Mouse (Mus musculus): Measurements from ENCODE around the gene Gm20388. TPM values are rescaled to one million over a fixed set of nuclear protein-coding genes. Genes with fewer than 3 reads are reported as not detected.
A peak's percentile ranks its signal among the peaks of the same experiment; 100 is the strongest.

Gene Gm20388
- polyA plus RNA-seq, 1 experiment from 2014 or later: 7.4 TPM

GRCm38 (mm10) chr8:124256841-124257240, 4346.2 kb downstream of the Gm20388 start:
- H3K9ac ChIP-seq (ENCODE audit: low read length): no peak overlapping the region
- H3K4me3 ChIP-seq (replicated peaks; ENCODE audit: low read length): no peak overlapping the region
- H3K27ac ChIP-seq (ENCODE audit: low read length): peak overlapping the region; percentile 38
- H3K4me2 ChIP-seq (ENCODE audit: low read depth, low read length): no peak overlapping the region
- peaks cover 49% of the 10 kb centered on the region for H3K4me1 ChIP-seq (ENCODE audit: control insufficient read depth, insufficient read depth, low read length)
- 66% methylated on average over 9 of the region's 9 CpGs for WGBS
- no peaks in the 10 kb centered on the region for H3K36me3 ChIP-seq (ENCODE audit: control insufficient read depth, insufficient read depth, low read length)
- no peaks in the 10 kb centered on the region for H3K9me3 ChIP-seq (replicated peaks; ENCODE audit: control insufficient read depth, low read length)
- no peak for ATAC-seq (ENCODE audit: insufficient read depth, low FRiP score)
- no peaks in the 10 kb centered on the region for H3K27me3 ChIP-seq (ENCODE audit: control insufficient read depth, insufficient read depth, low read length)

GRCm38 (mm10) chr8:124257363-124257762, 4346.7 kb downstream of the Gm20388 start:
- H3K9ac ChIP-seq (ENCODE audit: low read length): no peak overlapping the region
- peak overlapping the region; percentile 38 for H3K27ac ChIP-seq (ENCODE audit: low read length)
- 41% methylated on average over 10 of the region's 10 CpGs for WGBS
- no peaks in the 10 kb centered on the region for H3K9me3 ChIP-seq (replicated peaks; ENCODE audit: control insufficient read depth, low read length)
- H3K27me3 ChIP-seq (ENCODE audit: control insufficient read depth, insufficient read depth, low read length): no peaks in the 10 kb centered on the region
- H3K36me3 ChIP-seq (ENCODE audit: control insufficient read depth, insufficient read depth, low read length): no peaks in the 10 kb centered on the region
- H3K4me3 ChIP-seq (replicated peaks; ENCODE audit: low read length): no peak overlapping the region
- no peak overlapping the region for H3K4me2 ChIP-seq (ENCODE audit: low read depth, low read length)
- peaks cover 45% of the 10 kb centered on the region for H3K4me1 ChIP-seq (ENCODE audit: control insufficient read depth, insufficient read depth, low read length)
- peak; percentile 45; the same call in 1 of the 2 replicates for ATAC-seq (ENCODE audit: insufficient read depth, low FRiP score)

- H3K9me3 ChIP-seq (replicated peaks; ENCODE audit: control insufficient read depth, low read length): no peaks in the 10 kb centered on the region
- H3K4me1 ChIP-seq (ENCODE audit: control insufficient read depth, insufficient read depth, low read length): peaks cover 53% of the 10 kb centered on the region
- H3K27me3 ChIP-seq (ENCODE audit: control insufficient read depth, insufficient read depth, low read length): no peaks in the 10 kb centered on the region
- ATAC-seq (ENCODE audit: insufficient read depth, low FRiP score): no peak
- WGBS: 80% methylated on average over 4 of the region's 4 CpGs
- no peak overlapping the region for H3K4me3 ChIP-seq (replicated peaks; ENCODE audit: low read length)
- no peak overlapping the region for H3K4me2 ChIP-seq (ENCODE audit: low read depth, low read length)
- H3K27ac ChIP-seq (ENCODE audit: low read length): no peak overlapping the region
- H3K36me3 ChIP-seq (ENCODE audit: control insufficient read depth, insufficient read depth, low read length): no peaks in the 10 kb centered on the region
- no peak overlapping the region for H3K9ac ChIP-seq (ENCODE audit: low read length)
These were observed 4348.5 kb downstream of the Gm20388 start for GRCm38 (mm10) chr8:124259146-124259545.

DNA sequence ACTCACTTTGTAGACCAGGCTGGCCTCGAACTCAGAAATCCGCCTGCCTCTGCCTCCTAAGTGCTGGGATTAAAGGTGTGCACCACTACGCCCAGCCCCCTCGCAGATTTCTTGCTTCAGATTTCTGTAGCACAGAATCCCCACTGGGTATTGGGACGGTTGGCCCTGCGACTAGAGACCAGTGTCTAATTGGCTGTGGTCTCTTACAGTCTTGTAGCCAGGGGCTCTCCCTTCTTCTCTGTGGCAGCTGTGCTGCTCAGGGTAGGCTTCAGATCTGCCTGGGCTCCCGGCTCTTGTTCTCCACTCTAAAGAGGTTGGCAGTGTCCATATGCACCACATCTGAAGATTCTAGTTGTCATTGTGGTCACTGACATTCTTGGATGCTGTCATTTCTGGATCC, 4349.3 kb downstream of the Gm20388 start:
- 82% methylated on average over 7 of the region's 7 CpGs for WGBS
- no peaks in the 10 kb centered on the region for H3K36me3 ChIP-seq (ENCODE audit: control insufficient read depth, insufficient read depth, low read length)
- peaks cover 61% of the 10 kb centered on the region for H3K4me1 ChIP-seq (ENCODE audit: control insufficient read depth, insufficient read depth, low read length)
- ATAC-seq (ENCODE audit: insufficient read depth, low FRiP score): no peak
- H3K4me3 ChIP-seq (replicated peaks; ENCODE audit: low read length): no peak overlapping the region
- no peak overlapping the region for H3K4me2 ChIP-seq (ENCODE audit: low read depth, low read length)
- H3K9me3 ChIP-seq (replicated peaks; ENCODE audit: control insufficient read depth, low read length): no peaks in the 10 kb centered on the region
- H3K27me3 ChIP-seq (ENCODE audit: control insufficient read depth, insufficient read depth, low read length): no peaks in the 10 kb centered on the region
- H3K9ac ChIP-seq (ENCODE audit: low read length): no peak overlapping the region
- H3K27ac ChIP-seq (ENCODE audit: low read length): no peak overlapping the region

- Histone ChIP-seq H3K4me1 (ENCODE audit: control insufficient read depth, insufficient read depth, low read length) (peaks cover 65% of the 10 kb centered on the region), H3K4me2 (ENCODE audit: low read depth, low read length) (no peak overlapping the region), H3K9me3 (replicated peaks; ENCODE audit: control insufficient read depth, low read length) (no peaks in the 10 kb centered on the region), H3K9ac (ENCODE audit: low read length) (no peak overlapping the region), H3K36me3 (ENCODE audit: control insufficient read depth, insufficient read depth, low read length) (no peaks in the 10 kb centered on the region), H3K4me3 (replicated peaks; ENCODE audit: low read length) (no peak overlapping the region), H3K27ac (ENCODE audit: low read length) (no peak overlapping the region), H3K27me3 (ENCODE audit: control insufficient read depth, insufficient read depth, low read length) (no peaks in the 10 kb centered on the region)
- no peak for ATAC-seq (ENCODE audit: insufficient read depth, low FRiP score)
- WGBS: 56% methylated on average over 12 of the region's 12 CpGs
These were observed 4349.7 kb downstream of the Gm20388 start for GRCm38 (mm10) chr8:124260371-124260770.

DNA sequence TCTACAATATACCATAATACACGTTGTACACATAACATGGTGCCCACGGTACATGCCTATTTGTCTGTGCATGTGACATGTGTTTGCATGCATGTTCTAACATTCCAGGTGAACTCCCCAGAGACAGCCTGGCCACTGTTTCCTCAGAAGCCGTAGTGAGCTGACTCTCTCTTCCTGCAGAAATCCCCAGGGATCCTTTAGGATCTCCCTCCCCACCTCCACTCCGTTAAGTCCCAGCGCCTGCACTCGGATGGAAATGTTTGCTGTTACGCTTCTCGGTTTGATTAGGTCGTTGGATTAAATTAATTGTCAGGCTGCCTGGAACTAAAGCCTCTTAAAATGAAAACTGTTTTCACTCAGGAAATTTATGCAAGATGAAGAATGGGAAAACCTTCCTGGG, 4352.4 kb downstream of the Gm20388 start:
- H3K4me2 ChIP-seq (ENCODE audit: low read depth, low read length): no peak overlapping the region
- no peaks in the 10 kb centered on the region for H3K9me3 ChIP-seq (replicated peaks; ENCODE audit: control insufficient read depth, low read length)
- no peak overlapping the region for H3K9ac ChIP-seq (ENCODE audit: low read length)
- 56% methylated on average over 9 of the region's 9 CpGs for WGBS
- H3K4me1 ChIP-seq (ENCODE audit: control insufficient read depth, insufficient read depth, low read length): peaks cover 51% of the 10 kb centered on the region
- H3K27me3 ChIP-seq (ENCODE audit: control insufficient read depth, insufficient read depth, low read length): no peaks in the 10 kb centered on the region
- no peak for ATAC-seq (ENCODE audit: insufficient read depth, low FRiP score)
- no peak overlapping the region for H3K27ac ChIP-seq (ENCODE audit: low read length)
- no peaks in the 10 kb centered on the region for H3K36me3 ChIP-seq (ENCODE audit: control insufficient read depth, insufficient read depth, low read length)
- no peak overlapping the region for H3K4me3 ChIP-seq (replicated peaks; ENCODE audit: low read length)

DNA sequence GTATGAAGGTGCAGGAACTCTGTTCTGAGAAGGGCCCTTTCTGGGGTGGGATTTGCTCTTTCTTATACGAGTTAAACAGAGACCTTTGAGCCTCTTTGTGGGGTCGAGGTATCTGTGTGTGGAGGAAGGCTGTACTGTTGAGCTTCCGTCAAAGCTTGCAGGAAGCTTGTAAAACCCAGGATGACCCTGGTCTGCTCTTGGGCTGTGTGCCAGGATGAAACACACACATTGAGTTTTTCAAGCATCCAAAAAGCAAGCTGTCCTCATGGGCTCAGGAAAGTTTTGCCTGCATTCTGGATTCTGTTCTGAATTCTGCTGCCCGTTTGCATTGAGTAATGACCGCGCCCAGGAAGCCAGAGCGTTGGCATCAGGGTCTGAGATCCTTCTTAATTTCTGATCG, 4353.4 kb downstream of the Gm20388 start:
- no peaks in the 10 kb centered on the region for H3K36me3 ChIP-seq (ENCODE audit: control insufficient read depth, insufficient read depth, low read length)
- H3K4me2 ChIP-seq (ENCODE audit: low read depth, low read length): no peak overlapping the region
- H3K27ac ChIP-seq (ENCODE audit: low read length): no peak overlapping the region
- peaks cover 45% of the 10 kb centered on the region for H3K4me1 ChIP-seq (ENCODE audit: control insufficient read depth, insufficient read depth, low read length)
- 0 out of 2 replicates have a peak overlapping the region, but pooled peaks have one; percentile 4 for H3K9ac ChIP-seq (ENCODE audit: low read length)
- WGBS: 58% methylated on average over 8 of the region's 8 CpGs
- no peak overlapping the region for H3K4me3 ChIP-seq (replicated peaks; ENCODE audit: low read length)
- no peaks in the 10 kb centered on the region for H3K27me3 ChIP-seq (ENCODE audit: control insufficient read depth, insufficient read depth, low read length)
- ATAC-seq (ENCODE audit: insufficient read depth, low FRiP score): no peak
- no peaks in the 10 kb centered on the region for H3K9me3 ChIP-seq (replicated peaks; ENCODE audit: control insufficient read depth, low read length)

- no peak overlapping the region for H3K4me2 ChIP-seq (ENCODE audit: low read depth, low read length)
- H3K36me3 ChIP-seq (ENCODE audit: control insufficient read depth, insufficient read depth, low read length): no peaks in the 10 kb centered on the region
- no peak overlapping the region for H3K4me3 ChIP-seq (replicated peaks; ENCODE audit: low read length)
- no peaks in the 10 kb centered on the region for H3K27me3 ChIP-seq (ENCODE audit: control insufficient read depth, insufficient read depth, low read length)
- H3K9me3 ChIP-seq (replicated peaks; ENCODE audit: control insufficient read depth, low read length): no peaks in the 10 kb centered on the region
- WGBS: 84% methylated on average over 12 of the region's 12 CpGs
- no peak for ATAC-seq (ENCODE audit: insufficient read depth, low FRiP score)
- H3K27ac ChIP-seq (ENCODE audit: low read length): peak overlapping the region; percentile 48; the same call in 1 of the 2 replicates
- peaks cover 40% of the 10 kb centered on the region for H3K4me1 ChIP-seq (ENCODE audit: control insufficient read depth, insufficient read depth, low read length)
- no peak overlapping the region for H3K9ac ChIP-seq (ENCODE audit: low read length)
These were observed 4354.0 kb downstream of the Gm20388 start for GRCm38 (mm10) chr8:124264671-124265070.

GRCm38 (mm10) chr8:124265130-124265529, 4354.5 kb downstream of the Gm20388 start:
- Histone ChIP-seq H3K9ac (ENCODE audit: low read length) (no peak overlapping the region), H3K27me3 (ENCODE audit: control insufficient read depth, insufficient read depth, low read length) (no peaks in the 10 kb centered on the region), H3K9me3 (replicated peaks; ENCODE audit: control insufficient read depth, low read length) (no peaks in the 10 kb centered on the region), H3K4me3 (replicated peaks; ENCODE audit: low read length) (no peak overlapping the region), H3K36me3 (ENCODE audit: control insufficient read depth, insufficient read depth, low read length) (no peaks in the 10 kb centered on the region), H3K4me1 (ENCODE audit: control insufficient read depth, insufficient read depth, low read length) (peaks cover 38% of the 10 kb centered on the region), H3K4me2 (ENCODE audit: low read depth, low read length) (no peak overlapping the region), H3K27ac (ENCODE audit: low read length) (peak overlapping the region; percentile 48; the same call in 1 of the 2 replicates)
- whole genome bisulfite sequencing: 78% methylated on average over 2 of the region's 2 CpGs
- ATAC-seq (ENCODE audit: insufficient read depth, low FRiP score): no peak

DNA sequence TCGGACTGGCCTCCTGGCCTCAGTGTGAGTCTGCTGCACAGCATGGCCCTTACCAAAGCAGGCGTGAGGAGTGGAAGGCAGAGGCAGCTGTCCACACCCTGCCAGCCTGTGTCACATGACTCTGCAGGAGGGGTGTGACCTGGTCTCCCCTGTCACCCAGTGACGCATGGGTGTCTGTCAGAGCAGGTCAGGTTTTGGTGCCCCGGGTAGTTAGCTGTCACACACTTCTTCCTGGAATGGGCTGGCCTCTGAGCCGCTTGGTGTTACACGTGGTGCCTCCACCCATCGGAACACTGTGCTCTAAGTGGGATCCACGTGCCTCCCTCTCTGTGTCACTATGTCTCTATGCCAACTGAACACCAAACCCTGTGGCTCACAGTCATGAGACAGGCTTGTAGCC, 4355.2 kb downstream of the Gm20388 start:
- H3K9ac ChIP-seq (ENCODE audit: low read length): no peak overlapping the region
- H3K4me1 ChIP-seq (ENCODE audit: control insufficient read depth, insufficient read depth, low read length): peaks cover 36% of the 10 kb centered on the region
- 61% methylated on average over 8 of the region's 8 CpGs for WGBS
- no peaks in the 10 kb centered on the region for H3K36me3 ChIP-seq (ENCODE audit: control insufficient read depth, insufficient read depth, low read length)
- peak overlapping the region; percentile 48; the same call in 1 of the 2 replicates for H3K27ac ChIP-seq (ENCODE audit: low read length)
- H3K9me3 ChIP-seq (replicated peaks; ENCODE audit: control insufficient read depth, low read length): no peaks in the 10 kb centered on the region
- ATAC-seq (ENCODE audit: insufficient read depth, low FRiP score): peak; percentile 88
- H3K27me3 ChIP-seq (ENCODE audit: control insufficient read depth, insufficient read depth, low read length): no peaks in the 10 kb centered on the region
- H3K4me3 ChIP-seq (replicated peaks; ENCODE audit: low read length): no peak overlapping the region
- H3K4me2 ChIP-seq (ENCODE audit: low read depth, low read length): no peak overlapping the region
